Mouse (Mus musculus): ENCODE data around the gene Ifi35.

- TF ChIP-seq CTCF (IDR thresholded peaks at IDR 0.05; ENCODE audit: extremely low read depth, insufficient read depth, insufficient read length, insufficient replicate concordance) (no peak), POLR2A (IDR thresholded peaks at IDR 0.05; ENCODE audit: low read depth, low read length) (no peak)
Measured at GRCm38 (mm10) chr11:101455627-101456026, 7.4 kb downstream of the Ifi35 start.

Measured in spleen, adult 2 months (tissue).